21 mouse cellular contexts compared by ENCODE assay signal in genomic region chr1:120109741-120110432, GRCm38 (mm10). TPM values are rescaled to one million over a fixed set of nuclear protein-coding genes. Genes with fewer than 3 reads are reported as not detected.
DNase-seq lines count a peak whose midpoint lies in the region; TF ChIP-seq lines count a peak whose summit lies in the region.
"Had no signal": no experiment of that assay in that cellular context is flagged by ENCODE, and none has a peak within 500 bp of the region (broad histone marks: within the 10 kb centered on the region; RNA-seq: fewer than 3 reads in every experiment).

No protein-coding gene starts in this region.

- WGBS in kidney, adult 2 months = 56% methylated on average over 19 of the region's 19 CpGs

- peaks cover 7% of the 10 kb centered on the region for H3K36me3 ChIP-seq in kidney, adult 2 months (ENCODE audit: control insufficient read depth, insufficient read depth, low read length)

- no peak for TF ChIP-seq CTCF in kidney, adult 2 months (conservative IDR thresholded peaks at IDR 0.05; ENCODE audit: insufficient read depth, insufficient read length, low read depth, low read length)

- no peak overlapping the region for H3K4me3 ChIP-seq in kidney, adult 2 months (ENCODE audit: insufficient read depth, low read depth, low read length)
- H3K4me3 ChIP-seq: embryonic facial prominence, embryonic 15.5 days; erythroblast, embryonic 14.5 days; forebrain, embryonic 10.5 days; forebrain, embryonic 15.5 days; heart, adult 2 months; heart, embryonic 15.5 days; hindbrain, embryonic 13.5 days had no signal

- H3K27me3 ChIP-seq in kidney, adult 2 months (replicated peaks; ENCODE audit: control insufficient read depth, insufficient read depth, low read length) = no peaks in the 10 kb centered on the region
- H3K27me3 ChIP-seq: embryonic facial prominence, embryonic 15.5 days; forebrain, embryonic 15.5 days; heart, embryonic 15.5 days; hindbrain, embryonic 13.5 days had no signal

- DNase-seq in kidney, adult 2 months = peak; percentile 91
- peak; percentile 90 for DNase-seq in kidney, adult 9 months
- DNase-seq in kidney, postnatal 10 days = peak; percentile 65
- DNase-seq in kidney, postnatal 4 days = peak; percentile 37 to 58
- DNase-seq in urinary bladder, postnatal 25 days (ENCODE audit: low spot score) = no peak
- no peak for DNase-seq in cerebellum, postnatal 10 days
- no peak for DNase-seq in testis, postnatal 14 days (ENCODE audit: low spot score)
- DNase-seq: adrenal gland, adult 2 months; adrenal gland, postnatal 25 days; cerebellum, adult 18-20 months; cerebellum, adult 9-11 months; embryo, embryonic 11 days; gastrocnemius, postnatal 10 days; heart, adult 2 months; heart, postnatal 14 days had no signal

- no peak for TF ChIP-seq POLR2A in kidney, adult 2 months (IDR thresholded peaks at IDR 0.05; ENCODE audit: low read depth, low read length)

- peaks cover 26% of the 10 kb centered on the region for H3K4me1 ChIP-seq in kidney, adult 2 months (ENCODE audit: control insufficient read depth, insufficient read depth, low read length)
- H3K4me1 ChIP-seq: embryonic facial prominence, embryonic 15.5 days; forebrain, embryonic 10.5 days; forebrain, embryonic 15.5 days had no signal

- H3K27ac ChIP-seq in kidney, adult 2 months (ENCODE audit: insufficient read depth, low read depth, low read length) = peak overlapping the region; percentile 91
- H3K27ac ChIP-seq: embryonic facial prominence, embryonic 15.5 days; forebrain, embryonic 10.5 days; forebrain, embryonic 15.5 days; heart, adult 2 months; heart, embryonic 15.5 days; hindbrain, embryonic 13.5 days had no signal

RNA-seq across cellular contexts. Expression of gene Dbi, which starts 11.0 kb away (rescaled TPM):
- polyA plus RNA-seq in kidney, adult 2 months (2012; rRNA removed) = 1,108 and 1,337 TPM in 2 replicates

RNA-seq across cellular contexts. Expression of gene 3110009E18Rik, which starts 11.1 kb away (rescaled TPM):
- 4.3 and 5.1 TPM in 2 replicates for polyA plus RNA-seq in kidney, adult 2 months (2012; rRNA removed)
- polyA plus RNA-seq: erythroblast, embryonic 14.5 days had no signal

RNA-seq across cellular contexts. Expression of gene Tmem37, which starts 36.0 kb away (rescaled TPM):
- polyA plus RNA-seq in kidney, adult 2 months (2012; rRNA removed) = 232 and 266 TPM in 2 replicates

Comparison
In these comparisons a context has a peak if more than half of its experiments do, and no peak if none do; other contexts are left out.
1. DNase-seq: peak in kidney, adult 2 months (single experiment), kidney, adult 9 months (single experiment), kidney, postnatal 10 days (single experiment) and kidney, postnatal 4 days (2 of 2); none in urinary bladder, postnatal 25 days (single experiment), cerebellum, postnatal 10 days (0 of 2) and testis, postnatal 14 days (single experiment).